Mouse (Mus musculus): ENCODE measurements at regions not wholly inside any gene's neighbourhood (a gene's known extent, or its start where the extent isn't known, plus 50 kb on each side); places are given as distances from the start of the nearest gene placed in this dataset.

DNA sequence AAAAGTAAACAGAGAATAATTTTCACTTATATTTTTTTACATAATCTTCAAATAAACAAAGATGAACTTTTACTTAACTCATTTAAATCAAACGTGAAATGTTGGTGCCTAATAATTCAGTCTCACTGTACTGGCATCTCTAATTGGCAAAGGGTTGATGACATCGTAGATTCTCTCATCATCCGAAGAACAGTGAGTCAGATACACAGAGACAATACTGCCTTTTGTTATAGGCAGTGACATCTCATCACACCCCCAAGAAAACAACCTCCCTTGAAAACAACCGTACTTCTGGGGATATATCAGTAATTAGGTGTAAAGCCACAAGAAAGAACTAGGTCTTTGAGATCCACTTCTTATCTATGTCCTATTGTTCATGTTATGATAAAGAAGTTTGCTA is 227.5 kb downstream of the Gpr37 start:
- no peak for TF ChIP-seq CTCF (IDR thresholded peaks at IDR 0.05; ENCODE audit: control insufficient read depth, insufficient read depth, insufficient read length)
- TF ChIP-seq MYOG (IDR thresholded peaks at IDR 0.05; ENCODE audit: control insufficient read depth, extremely low read depth, insufficient read length): no peak
- TF ChIP-seq MYOD1 (IDR thresholded peaks at IDR 0.05; ENCODE audit: control insufficient read depth, insufficient read length, low read depth): no peak
- TF ChIP-seq USF1 (IDR thresholded peaks at IDR 0.05; ENCODE audit: low read depth): no peak
- TF ChIP-seq CEBPB (IDR thresholded peaks at IDR 0.05; ENCODE audit: low read depth): no peak
- no peak for TF ChIP-seq MAX (IDR thresholded peaks at IDR 0.05)

All from C2C12 (cell line).